Mouse (Mus musculus) ES-Bruce4 (cell line): Measurements from ENCODE around the gene Fam122a.

ENCODE experiments used
- CTCF ChIP-seq: IDR thresholded peaks from one replicate; pipeline ENCODE4 v1.8.1; 2011; ENCODE audit warnings: low read depth, low read length
- POLR2A ChIP-seq: IDR thresholded peaks from one replicate; pipeline ENCODE4 v1.8.1; 2011; ENCODE audit warnings: low read length; ENCODE audit not compliant: insufficient read depth

DNA sequence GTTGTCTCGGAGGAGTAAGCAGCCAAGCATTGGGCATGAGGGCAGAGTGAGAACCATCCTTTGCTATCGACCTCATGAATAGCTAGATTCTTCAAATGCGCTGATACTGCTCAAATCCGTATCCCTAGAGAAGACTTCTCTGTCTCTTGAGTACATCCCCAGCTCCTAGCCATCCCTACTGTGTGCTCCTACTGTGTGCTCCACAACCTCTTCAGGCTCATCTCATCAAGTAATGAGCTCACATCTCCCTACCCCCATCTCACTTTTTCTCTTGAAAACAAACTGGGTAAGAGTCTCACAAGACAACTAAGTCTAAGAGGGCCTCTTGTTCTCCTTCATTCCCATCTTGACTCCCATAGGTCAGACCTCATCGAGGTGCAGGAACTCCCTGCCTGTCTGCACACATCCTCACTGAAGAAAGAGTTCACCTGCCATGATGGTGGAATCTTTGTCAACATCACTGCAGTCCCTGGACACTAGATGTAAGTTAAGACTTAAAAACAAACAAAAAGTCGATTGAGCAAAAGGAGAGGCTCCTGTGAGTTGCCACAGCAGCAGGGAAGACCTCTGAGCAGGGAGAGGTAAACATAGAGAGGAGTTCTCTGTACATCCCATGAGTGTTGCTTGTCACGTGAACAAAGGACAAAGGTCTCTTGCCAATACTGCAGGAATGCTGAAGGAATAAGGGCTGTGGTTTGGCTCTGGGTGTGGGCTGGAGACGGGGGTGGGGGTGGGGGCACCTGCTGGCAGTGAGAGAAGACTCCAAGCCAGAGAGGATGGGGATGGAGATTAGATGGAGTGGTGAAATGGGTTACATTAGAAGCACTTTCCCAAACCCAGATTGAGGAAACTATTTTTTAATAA, 9.5 kb upstream of the Fam122a start:
- TF ChIP-seq POLR2A (no peak), CTCF (no peak)
